Mouse (Mus musculus): ENCODE measurements around the gene Coro2a.

DNA sequence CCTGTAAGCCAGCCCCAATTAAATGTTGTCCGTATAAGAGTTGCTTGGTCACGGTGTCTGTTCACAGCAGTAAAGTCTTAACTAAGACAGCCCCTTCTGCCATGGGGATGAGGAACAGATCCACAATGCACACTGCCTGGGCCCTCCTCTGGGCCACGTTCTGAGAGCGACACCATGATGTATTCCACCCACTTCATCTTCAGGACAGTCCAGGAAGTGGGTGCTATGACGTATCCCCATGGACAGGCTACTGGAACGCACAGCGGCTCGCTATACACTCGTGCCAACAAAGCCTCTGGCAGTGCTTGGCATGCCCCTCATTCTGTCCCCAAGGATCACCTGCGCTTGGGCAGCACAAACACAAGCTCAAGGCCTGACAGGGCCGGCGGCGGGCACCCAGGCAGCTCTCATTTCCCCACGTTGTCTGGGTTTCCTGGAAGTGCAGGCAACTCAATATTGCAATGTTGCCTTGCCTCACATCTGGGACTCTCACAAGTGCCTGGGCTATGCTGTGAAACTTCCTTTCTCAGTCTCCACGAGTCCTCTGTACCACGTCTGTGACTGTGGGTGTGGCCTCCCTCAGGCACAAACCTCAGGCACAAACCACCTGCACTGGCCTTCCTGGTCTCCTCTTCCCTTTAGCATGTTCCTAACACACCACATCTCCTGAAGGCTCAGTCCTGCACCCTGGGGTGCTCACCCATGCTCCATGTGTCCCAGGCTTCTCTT, 33.9 kb upstream of the Coro2a start:
- TF ChIP-seq EP300 (IDR thresholded peaks at IDR 0.05; ENCODE audit: insufficient read depth, low read depth, low read length): no peak
- TF ChIP-seq POLR2A (IDR thresholded peaks at IDR 0.05; ENCODE audit: insufficient read depth, low read depth, low read length): no peak
- TF ChIP-seq CTCF (IDR thresholded peaks at IDR 0.05): no peak

All from heart, adult 2 months (tissue).